Mouse (Mus musculus) kidney, adult 9 months (tissue): ENCODE measurements around the gene Mars.
A peak's percentile ranks its signal among the peaks of the same experiment; 100 is the strongest.

ENCODE experiments used
- DNase-seq: peaks from one replicate; pipeline ENCODE4 v3.0.0; 2022

Mars gene

GRCm38 (mm10) chr10:127255625-127256345 is 55.8 kb downstream of the Mars start:
- DNase-seq = peak; percentile 53

GRCm38 (mm10) chr10:127250810-127251209 is 60.8 kb downstream of the Mars start:
- no peak for DNase-seq
